Mouse (Mus musculus): ENCODE results near the gene Dnase1l2. TPM values are rescaled to one million over a fixed set of nuclear protein-coding genes. Genes with fewer than 3 reads are reported as not detected.
"Not testable (repeated sequence)": the region's sequence is repeated elsewhere in the genome, so short reads cannot be mapped to it uniquely, and the experiment has no call there.

Dnase1l2 gene
- total RNA-seq, 4 experiments from 2014 or later: 0.91 to 1.4 (median 1.1) TPM

DNA sequence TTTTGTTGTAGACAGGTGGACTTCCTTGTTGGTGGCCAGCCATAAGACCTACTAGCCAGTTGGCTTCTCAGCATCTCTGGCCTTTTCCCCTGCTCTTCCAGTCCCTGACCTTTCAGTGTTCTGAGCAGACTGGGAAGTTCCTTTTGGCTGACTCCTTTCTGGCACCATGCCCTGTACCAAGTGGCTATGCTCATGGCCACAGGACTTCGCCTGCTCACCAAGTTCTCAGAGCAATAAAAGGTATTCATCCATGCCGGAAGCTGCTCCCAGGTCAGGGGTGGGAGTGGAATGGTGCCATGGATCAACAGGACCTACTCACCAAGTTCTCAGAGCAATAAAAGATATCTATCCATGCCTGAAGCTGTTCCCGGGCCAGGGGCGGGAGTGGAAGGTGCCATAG is 29.6 kb upstream of the Dnase1l2 start:
- DNase-seq (ENCODE audit: low spot score): peak; percentile 52

DNA sequence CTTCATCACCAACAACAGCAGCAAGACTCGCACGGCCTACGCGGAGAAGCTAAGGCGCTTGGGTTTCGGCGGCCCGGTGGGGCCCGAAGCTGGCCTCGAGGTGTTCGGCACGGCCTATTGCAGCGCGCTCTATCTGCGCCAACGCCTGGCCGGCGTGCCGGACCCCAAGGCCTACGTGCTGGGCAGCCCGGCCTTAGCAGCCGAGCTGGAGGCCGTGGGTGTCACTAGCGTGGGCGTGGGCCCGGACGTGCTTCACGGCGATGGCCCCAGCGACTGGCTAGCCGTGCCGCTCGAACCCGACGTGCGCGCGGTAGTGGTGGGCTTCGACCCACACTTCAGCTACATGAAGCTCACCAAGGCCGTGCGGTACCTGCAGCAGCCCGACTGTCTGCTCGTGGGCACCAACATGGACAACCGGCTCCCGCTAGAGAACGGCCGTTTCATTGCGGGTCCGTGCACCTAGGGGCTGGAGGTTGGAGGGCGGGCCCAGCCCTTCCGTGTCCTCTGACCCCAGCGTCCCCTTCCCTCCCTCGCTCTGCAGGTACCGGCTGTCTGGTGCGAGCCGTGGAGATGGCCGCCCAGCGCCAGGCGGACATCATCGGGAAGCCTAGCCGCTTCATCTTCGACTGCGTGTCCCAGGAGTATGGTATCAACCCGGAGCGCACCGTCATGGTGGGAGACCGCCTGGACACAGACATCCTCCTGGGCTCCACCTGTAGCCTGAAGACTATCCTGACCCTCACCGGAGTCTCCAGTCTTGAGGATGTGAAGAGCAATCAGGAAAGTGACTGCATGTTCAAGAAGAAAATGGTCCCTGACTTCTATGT is 28.0 kb upstream of the Dnase1l2 start:
- no peak for DNase-seq (ENCODE audit: low spot score)

DNA sequence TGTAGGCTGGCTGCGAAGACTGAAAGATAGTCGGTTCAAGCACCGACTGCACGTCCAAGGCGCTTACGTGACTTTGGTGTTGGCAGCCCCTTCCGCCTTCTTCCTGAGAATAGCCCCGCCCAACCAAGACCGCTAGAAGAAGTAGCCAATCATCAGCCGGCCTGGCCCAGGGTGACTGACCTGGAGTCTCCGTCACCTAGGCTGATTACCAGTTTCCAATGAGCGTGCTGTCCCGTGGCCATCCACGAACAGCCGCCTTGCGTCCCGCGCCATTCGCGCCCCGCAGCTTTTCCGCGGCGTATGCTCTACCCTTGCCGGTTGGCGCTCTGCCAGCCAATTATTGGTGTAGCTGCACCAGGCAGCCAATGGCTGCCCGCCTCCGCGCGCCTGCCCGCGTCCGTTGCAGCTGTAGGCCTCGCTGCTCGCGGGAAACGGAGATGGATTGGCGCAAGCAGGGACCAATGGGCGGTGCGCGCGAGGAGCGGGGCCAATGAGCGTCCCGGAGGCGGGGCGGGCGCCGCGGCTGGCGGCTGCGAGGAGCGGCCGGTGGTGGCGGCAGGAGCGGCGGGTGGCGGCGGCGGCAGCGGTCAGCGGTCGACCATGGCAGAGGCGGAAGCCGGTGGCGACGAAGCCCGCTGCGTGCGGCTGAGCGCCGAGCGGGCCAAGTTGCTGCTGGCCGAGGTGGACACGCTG is 27.2 kb upstream of the Dnase1l2 start, which contains the start of the genes E4f1 and Pgp:
TSS of gene E4f1 (minus strand) at position 404 of the 693 bp plus-strand sequence.
TSS of gene Pgp (plus strand) at position 483 of the 693 bp plus-strand sequence.
- DNase-seq (ENCODE audit: low spot score): peak; percentile 98

DNA sequence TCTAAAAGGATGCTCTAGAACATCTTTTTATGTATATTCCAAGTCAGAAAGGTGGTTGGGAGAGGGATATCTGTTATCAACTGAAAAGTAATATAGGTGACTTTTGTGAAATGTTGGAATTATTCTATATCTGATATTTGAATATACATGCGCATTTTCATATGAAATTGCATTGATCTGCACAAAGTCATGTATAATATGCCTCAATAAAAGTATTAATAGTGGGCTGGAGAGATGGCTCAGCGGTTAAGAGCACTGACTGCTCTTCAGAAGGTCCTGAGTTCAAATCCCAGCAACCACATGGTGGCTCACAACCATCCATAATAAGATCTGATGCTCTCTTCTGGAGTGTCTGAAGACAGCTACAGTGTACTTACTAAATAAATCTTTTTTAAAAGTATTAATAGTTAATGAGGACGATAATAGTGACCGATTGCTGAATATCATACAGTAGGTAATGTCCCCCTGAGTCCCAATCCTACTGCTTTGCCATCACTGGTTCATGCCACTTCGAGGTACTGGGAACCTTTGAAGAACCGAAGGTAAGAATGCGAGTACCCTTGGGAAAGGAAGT is 26.5 kb upstream of the Dnase1l2 start:
- DNase-seq (ENCODE audit: low spot score): no peak

DNA sequence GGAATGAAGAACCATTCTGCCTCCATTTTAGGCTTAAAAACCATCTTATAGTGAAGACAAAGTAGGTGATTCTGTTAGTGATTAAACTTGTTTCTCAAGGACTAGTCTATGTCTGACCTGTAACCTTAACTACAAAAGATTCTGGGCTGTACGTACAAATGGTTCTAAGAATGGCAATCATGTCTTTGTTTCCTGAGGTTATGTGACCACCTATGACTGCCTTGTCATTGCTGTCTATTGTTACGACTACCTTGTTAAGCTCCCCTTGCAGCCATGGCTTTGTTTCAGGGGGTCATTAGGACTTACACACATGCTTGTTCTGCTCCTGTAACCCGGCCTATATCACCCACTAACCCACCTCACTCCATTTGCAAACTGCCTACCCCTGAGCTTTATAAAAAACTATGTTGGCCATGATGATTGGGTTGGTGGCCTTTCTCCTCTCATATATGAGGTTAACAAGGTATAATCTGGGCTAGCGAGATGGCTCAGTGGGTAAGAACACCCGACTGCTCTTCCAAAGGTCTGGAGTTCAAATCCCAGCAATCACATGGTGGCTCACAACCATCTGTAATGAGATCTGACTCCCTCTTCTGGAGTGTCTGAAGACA is 25.8 kb upstream of the Dnase1l2 start:
- no peak for DNase-seq (ENCODE audit: low spot score)

DNA sequence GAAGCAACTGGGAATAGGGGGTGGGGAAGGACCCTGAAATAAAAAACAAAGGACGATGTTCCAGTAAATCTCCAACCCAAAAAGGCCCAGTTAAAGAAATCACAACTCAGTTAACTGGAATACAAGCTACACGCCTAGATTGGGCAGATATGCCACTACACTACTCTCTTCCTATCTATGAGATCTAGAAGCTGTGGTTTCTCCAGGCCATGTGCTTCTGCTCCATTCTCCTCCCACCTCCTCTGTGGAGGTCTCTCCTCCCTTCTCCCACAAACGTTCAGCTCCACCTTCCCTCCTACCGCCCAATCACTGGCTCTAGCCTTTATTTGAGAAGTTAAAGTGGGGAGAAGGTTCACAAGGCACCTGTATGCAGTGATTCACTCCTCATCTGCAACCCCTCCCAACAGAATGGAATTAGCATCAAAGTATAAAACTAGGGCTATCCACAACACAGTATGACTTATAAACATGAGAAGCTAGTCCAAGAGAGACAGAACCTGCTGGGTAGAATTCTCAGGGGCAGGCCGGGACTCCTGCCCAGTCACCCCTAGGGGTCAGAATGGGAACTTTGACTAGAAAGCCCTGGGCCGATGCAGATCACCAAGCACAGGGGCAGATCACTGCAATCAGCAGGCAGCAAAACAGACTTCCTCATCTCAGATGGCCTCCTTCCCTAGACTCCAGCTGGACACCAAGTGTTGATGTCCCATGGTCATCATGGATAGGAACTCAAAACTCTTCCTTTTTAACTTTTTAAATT is 20.6 kb upstream of the Dnase1l2 start:
- no peak for DNase-seq (ENCODE audit: low spot score)

DNA sequence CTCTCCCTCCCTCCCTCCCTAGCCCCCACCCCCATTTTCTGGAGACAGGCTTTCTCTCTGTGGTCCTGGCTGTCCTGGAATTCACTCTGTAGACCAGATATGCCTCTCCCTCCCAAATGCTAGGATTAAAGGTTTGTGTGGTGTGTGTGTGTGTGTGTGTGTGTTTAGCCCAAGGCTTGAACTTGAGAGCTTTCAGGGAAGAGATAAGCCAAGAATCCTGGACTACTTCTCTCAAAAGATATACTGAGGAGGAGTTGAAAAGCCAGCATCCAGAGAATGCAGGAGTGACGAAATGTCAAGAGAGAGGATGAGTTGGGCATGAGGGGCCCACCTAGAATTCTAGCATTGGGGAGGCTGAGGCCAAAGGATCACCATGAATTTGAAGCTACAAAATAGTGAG is 20.0 kb upstream of the Dnase1l2 start:
- DNase-seq (ENCODE audit: low spot score): no peak

DNA sequence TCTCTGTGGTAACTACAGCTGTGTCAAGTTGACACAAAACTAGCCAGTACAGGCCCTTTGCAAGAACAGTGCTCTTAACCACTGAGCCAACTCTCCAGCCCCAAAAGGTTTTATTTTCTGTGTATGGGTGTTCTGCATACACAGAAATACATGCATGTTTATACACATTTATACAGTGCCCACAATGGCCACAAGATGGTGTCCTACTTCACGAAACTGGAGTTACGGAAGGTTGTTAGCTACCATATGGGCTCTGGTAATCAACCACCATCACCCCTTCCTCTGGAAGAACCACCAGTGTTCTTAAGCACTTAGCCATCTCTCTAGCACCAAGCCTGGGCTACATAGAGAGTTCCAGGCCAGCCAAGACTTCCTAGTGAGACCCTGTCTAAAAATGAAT is 18.7 kb upstream of the Dnase1l2 start:
- no peak for DNase-seq (ENCODE audit: low spot score)

DNA sequence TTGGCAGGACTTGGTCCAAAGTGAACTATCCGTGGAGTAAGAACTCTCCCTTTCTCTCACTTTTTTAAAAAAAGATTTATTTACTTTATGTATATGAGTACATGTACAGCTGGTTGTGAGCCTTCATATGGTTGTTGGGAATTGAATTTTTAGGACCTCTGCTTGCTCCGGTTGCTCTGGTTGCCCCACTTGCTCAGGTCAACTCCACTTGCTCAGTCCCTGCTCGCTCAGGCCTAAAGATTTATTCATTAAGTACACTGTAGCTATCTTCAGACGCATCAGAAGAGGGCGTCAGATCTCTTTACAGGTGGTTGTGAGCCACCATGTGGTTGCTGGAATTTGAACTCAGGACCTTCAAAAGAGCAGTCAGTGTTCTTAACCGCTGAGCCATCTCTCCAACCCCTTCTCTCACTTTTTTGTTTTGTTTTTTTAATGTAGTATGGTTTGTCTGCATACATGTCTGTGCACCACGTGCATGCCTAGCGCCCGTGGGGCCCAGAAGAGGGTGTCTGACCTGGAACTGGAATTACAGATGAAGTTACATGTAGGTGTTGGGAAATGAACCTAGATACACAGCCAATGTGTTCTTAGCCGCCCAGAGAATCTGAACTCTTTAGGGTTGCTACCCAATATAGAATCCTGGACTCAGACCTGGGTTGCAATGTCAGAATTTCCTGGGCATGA is 12.8 kb upstream of the Dnase1l2 start:
- not testable (repeated sequence) for DNase-seq (ENCODE audit: low spot score)

DNA sequence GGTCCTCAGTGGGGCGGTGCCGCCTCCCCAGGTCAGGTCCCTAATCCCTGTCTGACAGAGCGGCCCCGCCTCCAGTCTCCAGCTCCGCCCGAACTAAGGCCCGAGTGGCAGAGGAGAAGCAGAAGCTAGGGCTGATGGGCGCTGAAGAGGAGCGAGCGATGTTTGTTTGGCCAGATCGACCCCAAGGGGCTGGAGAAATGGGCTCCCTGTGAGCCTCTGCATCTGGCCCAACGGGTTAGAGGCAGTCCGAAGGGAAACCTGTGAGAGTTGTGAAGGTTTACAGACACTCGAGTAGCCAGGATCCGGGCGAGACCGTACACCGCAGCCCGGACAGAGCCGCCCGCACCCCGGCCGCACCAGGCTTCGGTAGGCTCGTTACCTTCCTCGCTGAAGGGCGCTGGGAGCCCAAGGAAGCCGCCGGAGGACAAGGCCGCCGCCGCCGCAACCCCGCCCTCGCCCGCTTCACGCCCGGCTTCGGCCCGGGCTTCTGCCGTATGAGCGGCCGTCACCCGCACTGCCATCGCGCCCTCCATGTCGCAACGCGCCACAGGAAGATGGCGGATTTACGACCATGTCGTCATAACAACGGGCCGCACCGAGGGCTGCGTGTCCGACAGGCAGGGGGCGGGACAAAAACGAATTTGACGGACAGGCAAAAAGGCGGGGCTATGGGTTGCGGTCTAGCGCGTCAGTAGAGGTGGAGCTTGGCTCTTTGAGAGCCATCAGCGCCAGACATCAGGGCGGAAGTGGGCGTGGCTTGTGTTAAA is 12.0 kb upstream of the Dnase1l2 start:
- DNase-seq (ENCODE audit: low spot score): peak; percentile 99

DNA sequence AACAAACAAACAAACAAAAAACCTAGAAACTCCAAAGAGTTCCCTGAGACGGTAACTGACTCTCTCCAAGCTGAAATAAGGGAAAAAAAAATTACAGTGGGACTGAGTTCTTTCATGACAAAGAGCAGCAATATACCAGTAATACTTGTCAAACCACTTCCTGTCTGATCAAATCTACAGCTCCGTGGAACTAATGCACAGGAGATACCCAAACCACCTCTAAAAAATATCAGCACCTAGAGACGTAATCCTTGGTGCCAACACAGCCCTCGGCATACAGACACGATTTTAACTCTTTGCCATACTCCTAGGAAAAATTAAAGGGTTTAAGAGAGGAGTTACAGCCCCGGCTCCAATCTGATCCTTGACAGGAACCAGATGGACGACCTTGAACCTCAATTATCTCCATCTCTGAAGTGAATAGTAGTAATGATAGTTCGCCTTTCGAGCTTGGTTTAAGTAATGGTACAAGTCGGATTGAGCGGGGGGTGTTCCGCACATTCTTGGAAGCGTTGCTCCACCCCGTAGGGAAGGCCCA is 11.4 kb upstream of the Dnase1l2 start:
- DNase-seq (ENCODE audit: low spot score): no peak

DNA sequence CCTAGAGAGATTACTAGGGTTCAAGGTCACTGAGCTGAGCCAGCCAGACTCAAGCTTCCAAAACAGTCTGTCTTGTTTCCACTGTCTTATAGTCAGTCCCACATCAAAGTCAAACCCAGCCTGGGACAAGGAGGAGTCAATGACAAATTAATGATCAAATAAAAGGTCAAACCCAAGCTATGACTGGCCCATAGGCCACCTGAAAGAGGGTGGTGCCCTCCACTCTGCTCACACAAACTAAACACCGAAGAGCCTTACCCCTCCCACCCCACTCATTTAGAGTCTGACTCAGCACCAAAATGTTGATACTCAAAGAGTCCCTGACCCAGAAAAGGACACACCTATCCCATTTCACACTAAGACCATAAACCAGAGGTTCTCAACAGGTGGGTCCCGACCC is 10.5 kb upstream of the Dnase1l2 start:
- no peak for DNase-seq (ENCODE audit: low spot score)

DNA sequence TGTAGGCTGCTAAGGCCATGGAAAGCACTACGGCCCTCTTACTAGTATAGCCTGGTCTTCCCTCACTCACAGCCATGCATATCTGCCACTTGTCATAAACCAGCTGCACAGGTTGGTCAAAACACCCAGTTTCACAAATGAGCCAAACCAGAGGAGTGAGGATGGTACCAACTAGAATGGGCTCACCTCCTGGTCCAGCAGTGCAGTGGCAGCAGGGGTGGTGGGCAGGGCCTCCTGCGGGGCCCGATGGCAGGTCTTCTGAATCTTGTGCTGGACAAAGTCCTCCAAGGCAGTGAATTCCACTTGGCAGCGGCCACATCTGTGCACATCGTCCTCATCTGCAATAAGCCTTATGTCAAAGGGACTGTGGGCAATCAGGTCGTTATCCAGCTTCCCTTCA is 8.3 kb upstream of the Dnase1l2 start:
- no peak for DNase-seq (ENCODE audit: low spot score)

DNA sequence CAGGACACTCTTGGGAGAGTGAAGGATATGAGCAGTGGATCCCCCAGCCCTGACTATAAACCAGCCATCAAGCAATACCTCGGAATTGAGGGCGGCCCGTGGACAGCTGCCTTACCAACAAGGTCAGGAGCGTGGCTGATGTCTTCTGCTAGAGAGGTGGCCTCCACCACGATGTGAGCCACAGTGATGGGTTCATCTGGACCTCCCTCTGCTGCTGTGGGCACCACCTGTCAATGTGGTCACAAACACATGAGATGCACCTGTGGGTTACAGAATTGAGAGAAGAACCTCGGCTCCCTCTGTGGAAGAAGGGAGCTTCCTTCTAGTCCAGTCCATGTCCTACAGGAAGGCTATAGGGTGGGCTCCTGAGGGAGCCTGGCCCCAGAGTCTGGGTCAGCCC is 6.6 kb upstream of the Dnase1l2 start:
- no peak for DNase-seq (ENCODE audit: low spot score)

DNA sequence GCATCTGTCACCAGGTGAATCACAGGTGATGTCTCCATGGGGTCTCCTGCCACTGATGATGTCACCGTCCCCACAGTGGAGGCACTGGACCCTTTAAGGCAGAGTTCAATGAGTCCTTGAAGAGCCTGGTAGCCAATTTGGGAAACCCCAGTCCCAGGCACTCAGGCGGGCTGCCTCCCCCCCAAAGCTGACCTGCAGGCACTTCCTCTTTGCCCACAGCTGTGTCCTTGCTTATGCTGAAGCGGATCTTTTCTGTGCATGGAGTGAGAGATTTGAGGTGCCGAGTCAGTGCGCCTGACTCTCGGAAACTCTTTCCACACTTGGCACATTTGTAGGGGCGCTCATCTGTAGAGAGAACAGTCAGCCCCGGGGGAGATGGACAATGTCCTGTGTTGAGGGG is 3.7 kb upstream of the Dnase1l2 start:
- no peak for DNase-seq (ENCODE audit: low spot score)

DNA sequence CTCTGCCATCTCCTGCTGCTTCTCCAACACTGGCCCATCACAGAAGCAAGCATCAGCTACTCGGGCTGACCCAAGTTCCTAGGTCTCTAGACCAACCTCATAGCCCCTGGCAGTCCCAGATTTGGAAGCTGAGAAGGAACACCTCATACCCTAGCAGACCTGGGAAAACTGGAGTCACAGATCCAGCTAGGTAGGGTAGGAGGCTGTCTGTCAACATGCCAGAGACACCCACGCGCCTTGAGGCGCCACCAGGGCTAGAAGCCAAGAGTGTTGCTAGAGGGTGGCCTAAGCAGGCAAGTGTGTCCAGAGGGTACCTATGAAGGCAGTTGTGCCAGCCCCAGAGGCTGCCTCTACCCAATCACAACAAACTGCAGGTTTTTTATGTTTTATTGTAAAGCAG is 504 bp upstream of the Dnase1l2 start:
- DNase-seq (ENCODE audit: low spot score): no peak

DNA sequence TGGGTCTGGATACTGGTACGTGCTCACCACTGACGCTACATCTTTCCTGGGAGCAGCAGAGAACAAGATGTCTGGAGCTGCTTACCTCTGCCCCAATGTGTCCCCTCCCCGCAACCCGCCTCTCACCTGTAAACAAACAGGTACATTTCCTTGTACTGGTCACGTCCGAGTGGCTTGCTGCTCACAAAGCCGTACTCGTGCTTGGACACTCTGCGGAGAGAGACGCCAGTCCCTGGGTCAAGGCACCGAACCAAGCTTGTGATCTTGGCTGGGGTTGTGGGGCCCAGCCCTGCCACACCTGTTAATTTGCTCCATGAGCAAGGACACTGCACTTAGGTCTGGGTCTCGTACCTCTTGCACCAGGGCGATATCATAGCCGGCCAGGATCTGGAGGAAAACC is 798 bp downstream of the Dnase1l2 start:
- no peak for DNase-seq (ENCODE audit: low spot score)

DNA sequence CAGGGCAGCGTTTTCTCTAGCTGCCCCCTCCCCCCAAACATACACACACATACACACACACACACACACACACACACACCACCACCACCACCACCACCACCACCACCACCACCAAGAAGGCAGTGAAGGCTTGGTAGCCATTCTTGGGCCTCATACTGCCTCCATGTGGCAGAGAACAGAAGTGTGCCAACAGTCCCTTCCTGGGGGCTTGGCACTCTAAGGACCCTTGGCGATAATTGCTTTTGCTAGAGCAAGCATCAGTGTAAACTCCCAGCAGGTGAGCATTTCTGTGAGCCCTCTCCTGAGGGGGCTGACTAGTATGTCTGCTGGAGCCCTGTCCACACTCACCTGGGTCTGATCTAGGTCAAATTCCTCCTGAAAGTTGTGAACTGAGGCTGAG is 1.8 kb downstream of the Dnase1l2 start:
- no peak for DNase-seq (ENCODE audit: low spot score)

DNA sequence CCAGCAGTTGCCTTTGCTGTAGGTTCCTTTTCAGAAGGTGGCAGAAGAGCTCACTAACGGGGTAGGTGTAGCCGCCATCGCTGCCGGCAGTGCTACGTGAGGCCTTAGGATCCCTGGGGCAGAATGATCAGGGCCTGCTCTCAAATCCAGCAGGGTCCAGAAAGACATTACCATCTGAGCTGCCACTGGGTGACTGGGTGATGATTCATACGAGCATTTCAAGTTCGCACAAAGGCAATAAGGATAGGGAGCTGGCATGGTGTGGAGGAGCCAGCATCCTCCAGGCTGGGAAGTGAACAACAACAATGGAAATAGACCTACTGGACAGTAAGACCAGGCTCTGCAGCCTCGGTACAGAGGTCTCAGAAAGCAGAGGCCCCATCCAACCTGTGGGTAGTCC is 2.5 kb downstream of the Dnase1l2 start:
- no peak for DNase-seq (ENCODE audit: low spot score)

DNA sequence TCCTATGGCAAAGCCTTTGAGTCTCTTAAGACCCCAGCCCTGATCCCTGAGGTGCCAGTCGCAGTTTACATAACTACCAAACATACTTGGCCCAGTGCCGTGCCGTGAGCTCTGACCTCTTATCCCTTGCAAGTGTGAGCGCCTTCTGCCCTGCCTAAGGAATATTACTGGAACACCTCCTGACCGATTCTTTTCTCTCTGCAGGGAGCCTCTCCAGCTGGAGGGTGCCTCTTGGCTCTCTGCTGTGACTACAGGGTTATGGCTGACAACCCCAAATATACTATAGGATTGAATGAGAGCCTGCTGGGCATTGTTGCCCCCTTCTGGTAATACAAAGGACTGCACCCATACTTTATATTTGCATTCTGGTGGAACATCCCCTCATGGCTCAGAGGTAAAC is 5.9 kb downstream of the Dnase1l2 start:
- peak; percentile 46 for DNase-seq (ENCODE audit: low spot score)

Measured in heart, adult 8-10 months (tissue).